Mouse (Mus musculus) spleen, adult 2 months (tissue): ENCODE measurements around the gene Smc6.

Experiments used
- CTCF ChIP-seq: fragments of 200-500 bp; IDR thresholded peaks from 2 replicates; pipeline ENCODE4 v1.5.1; 2011; ENCODE audit warnings: mild to moderate bottlenecking, inconsistent platforms; ENCODE audit not compliant: insufficient read depth, insufficient read length, insufficient replicate concordance; ENCODE audit errors: extremely low read depth
- POLR2A ChIP-seq: fragments of 200-500 bp; IDR thresholded peaks from 2 replicates; pipeline ENCODE4 v1.6.1; 2011; ENCODE audit warnings: low read depth, low read length, inconsistent platforms

DNA sequence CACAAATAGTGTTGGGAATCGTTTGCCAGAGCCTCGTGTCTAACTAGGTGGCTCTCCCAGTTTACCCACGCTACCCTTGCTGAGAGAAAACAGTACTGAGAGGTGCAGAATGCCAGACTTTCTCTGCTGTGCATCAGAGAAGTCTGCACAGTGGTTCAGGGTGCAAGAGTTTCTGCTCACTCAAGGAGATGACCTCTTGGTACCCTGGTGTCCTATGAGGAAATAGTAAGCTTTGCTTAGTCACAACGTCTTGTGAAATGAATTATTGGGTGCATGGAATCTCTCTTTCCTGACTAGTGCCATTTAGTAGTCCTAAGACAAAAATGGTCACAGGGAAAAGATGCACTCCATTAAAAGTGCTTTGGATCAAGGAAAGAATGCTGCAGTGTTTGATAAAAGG lies 58.8 kb downstream of the Smc6 start:
- TF ChIP-seq CTCF (no peak), POLR2A (no peak)
